Comparison of ENCODE assay signal across 8 mouse cellular contexts in the genomic region with DNA sequence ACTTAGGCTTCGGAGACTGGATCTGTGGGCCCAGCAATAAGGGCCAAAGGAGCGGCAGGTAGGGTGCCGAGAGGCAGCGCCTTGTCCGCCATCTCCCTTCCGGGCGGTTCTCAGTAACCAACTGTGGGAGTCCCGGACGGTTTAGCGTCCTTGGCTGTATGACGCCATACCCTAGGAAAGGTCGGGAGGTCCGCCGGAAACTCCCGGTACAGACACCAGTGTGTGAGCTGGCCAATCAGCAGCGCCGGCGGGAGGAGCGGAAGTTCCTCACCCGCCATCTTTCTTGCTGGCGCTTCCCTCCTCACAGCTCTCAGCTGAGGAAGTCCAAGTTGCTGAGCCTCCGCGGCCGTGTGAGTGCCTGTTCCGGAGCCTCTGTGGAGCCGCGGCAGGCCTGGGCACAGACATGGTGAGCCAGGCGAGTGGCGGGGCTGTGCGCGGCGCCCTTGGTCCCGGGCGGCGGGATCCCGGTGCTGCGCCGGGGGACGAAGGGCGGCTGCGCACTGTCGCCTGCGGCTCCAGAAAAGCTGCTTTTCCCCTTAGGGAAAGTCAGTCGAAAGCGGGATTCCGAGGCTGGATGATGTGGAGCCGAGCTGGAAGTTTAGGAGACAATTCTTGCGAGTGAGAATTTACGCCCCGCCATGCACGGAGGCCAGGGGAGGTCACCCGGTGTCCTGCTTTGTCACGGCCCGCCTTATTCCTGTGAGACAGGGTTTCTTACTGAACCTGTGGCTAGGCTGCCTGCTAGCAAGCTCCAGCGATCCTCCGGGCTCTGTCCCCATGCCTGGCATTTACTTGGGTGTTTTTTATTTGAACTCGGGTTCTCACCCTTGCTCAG. TPM values are rescaled to one million over a fixed set of nuclear protein-coding genes. Genes with fewer than 3 reads are reported as not detected.
DNase-seq lines count a peak whose midpoint lies in the region; ATAC-seq lines count a peak whose summit lies in the region.

No protein-coding gene starts in this region.

- peak; percentile 95 for DNase-seq in adipocyte (ENCODE audit: low spot score)
- DNase-seq in embryo, embryonic 10 days (ENCODE audit: low spot score): peak; percentile 96
- DNase-seq in gastrocnemius, postnatal 10 days: peak; percentile 88
- DNase-seq in induced T-regulatory cell, adult 2 months (ENCODE audit: low read depth): peak; percentile 96
- DNase-seq in left cerebral cortex, adult 9 months (ENCODE audit: low spot score in 2 of 2): peak; percentile 89 to 96
- DNase-seq in right cerebral cortex, postnatal 14 days: peak; percentile 94
- DNase-seq in urinary bladder, postnatal 36 days (ENCODE audit: low spot score in 2 of 2): peak; percentile 90 to 95

- ATAC-seq in megakaryocyte progenitor cell, adult 5-6 weeks (replicated peaks; ENCODE audit: poor library complexity): peak; percentile 98

RNA-seq across cellular contexts. Expression of gene Zfp617, which starts 14.3 kb away (rescaled TPM):
- total RNA-seq in gastrocnemius, postnatal 10 days (2021): 10 to 100 TPM; 21.4 to 23.1 TPM
- total RNA-seq in megakaryocyte progenitor cell, adult 5-6 weeks (2015): 19.6 and 21.4 TPM in 2 replicates
- total RNA-seq in megakaryocyte progenitor cell, adult 5-6 weeks (2017): 9.7 and 12.6 TPM in 2 replicates

RNA-seq across cellular contexts. Expression of gene Zfp882, which starts 14.4 kb away (rescaled TPM):
- 1 to 10 TPM; 2.8 to 4.3 TPM for total RNA-seq in gastrocnemius, postnatal 10 days (2021)
- 3.9 and 5.9 TPM in 2 replicates for total RNA-seq in megakaryocyte progenitor cell, adult 5-6 weeks (2015)
- total RNA-seq in megakaryocyte progenitor cell, adult 5-6 weeks (2017): 5.2 and 7.0 TPM in 2 replicates

RNA-seq across cellular contexts. Expression of gene Zfp961, which starts 28.1 kb away (rescaled TPM):
- total RNA-seq in gastrocnemius, postnatal 10 days (2021): 1 to 10 TPM; 3.5 to 5.9 TPM
- 38.2 and 39.2 TPM in 2 replicates for total RNA-seq in megakaryocyte progenitor cell, adult 5-6 weeks (2015)
- total RNA-seq in megakaryocyte progenitor cell, adult 5-6 weeks (2017): 16.1 and 27.8 TPM in 2 replicates

RNA-seq across cellular contexts. Expression of gene Zfp709, which starts 41.0 kb away (rescaled TPM):
- total RNA-seq in gastrocnemius, postnatal 10 days (2021): 1 to 10 TPM; 3.5 to 4.3 TPM
- 4.8 and 7.9 TPM in 2 replicates for total RNA-seq in megakaryocyte progenitor cell, adult 5-6 weeks (2015)
- total RNA-seq in megakaryocyte progenitor cell, adult 5-6 weeks (2017): 7.6 and 10.5 TPM in 2 replicates

Comparison
In these comparisons a context has a peak if more than half of its experiments do, and no peak if none do; other contexts are left out.
1. Peak in every context shown above with its lines: DNase-seq and ATAC-seq.